Mouse (Mus musculus): ENCODE data around the gene Apip. TPM values are rescaled to one million over a fixed set of nuclear protein-coding genes. Genes with fewer than 3 reads are reported as not detected.

The Apip gene
- polyA plus RNA-seq, 1 experiment from 2014 or later: 65.4 TPM

DNA sequence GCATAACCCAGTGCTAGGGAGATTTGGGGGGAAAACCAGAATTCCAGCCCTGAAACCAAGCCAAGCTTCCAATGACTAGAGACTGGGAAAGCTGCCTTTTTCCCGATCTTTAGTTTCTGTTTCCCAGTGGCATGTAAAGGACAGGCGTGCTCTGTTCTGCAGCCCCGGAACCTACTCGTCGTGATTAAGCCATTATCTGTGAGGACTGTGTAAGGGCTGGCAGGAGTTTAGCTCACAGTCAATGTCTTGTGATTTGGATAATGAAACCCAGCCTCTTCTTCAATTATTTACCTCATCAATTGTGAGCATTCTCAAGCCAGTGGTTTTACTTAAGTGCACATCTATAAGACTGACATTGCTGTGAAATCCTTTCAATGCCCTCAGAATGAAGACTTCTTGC, 43.7 kb downstream of the Apip start:
- no peak for DNase-seq (ENCODE audit: low spot score)
- H3K27me3 ChIP-seq (ENCODE audit: insufficient read depth, poor library complexity, severe bottlenecking): no peaks in the 10 kb centered on the region
- no peak overlapping the region for H3K4me3 ChIP-seq
- 0 out of 2 replicates have a peak, but pooled peaks cover under 1% of the 10 kb centered on the region for H3K4me1 ChIP-seq
- 67% methylated on average over 5 of the region's 5 CpGs for WGBS
- no peaks in the 10 kb centered on the region for H3K36me3 ChIP-seq
- no peak overlapping the region for H3K27ac ChIP-seq
- H3K9me3 ChIP-seq: no peaks in the 10 kb centered on the region

DNA sequence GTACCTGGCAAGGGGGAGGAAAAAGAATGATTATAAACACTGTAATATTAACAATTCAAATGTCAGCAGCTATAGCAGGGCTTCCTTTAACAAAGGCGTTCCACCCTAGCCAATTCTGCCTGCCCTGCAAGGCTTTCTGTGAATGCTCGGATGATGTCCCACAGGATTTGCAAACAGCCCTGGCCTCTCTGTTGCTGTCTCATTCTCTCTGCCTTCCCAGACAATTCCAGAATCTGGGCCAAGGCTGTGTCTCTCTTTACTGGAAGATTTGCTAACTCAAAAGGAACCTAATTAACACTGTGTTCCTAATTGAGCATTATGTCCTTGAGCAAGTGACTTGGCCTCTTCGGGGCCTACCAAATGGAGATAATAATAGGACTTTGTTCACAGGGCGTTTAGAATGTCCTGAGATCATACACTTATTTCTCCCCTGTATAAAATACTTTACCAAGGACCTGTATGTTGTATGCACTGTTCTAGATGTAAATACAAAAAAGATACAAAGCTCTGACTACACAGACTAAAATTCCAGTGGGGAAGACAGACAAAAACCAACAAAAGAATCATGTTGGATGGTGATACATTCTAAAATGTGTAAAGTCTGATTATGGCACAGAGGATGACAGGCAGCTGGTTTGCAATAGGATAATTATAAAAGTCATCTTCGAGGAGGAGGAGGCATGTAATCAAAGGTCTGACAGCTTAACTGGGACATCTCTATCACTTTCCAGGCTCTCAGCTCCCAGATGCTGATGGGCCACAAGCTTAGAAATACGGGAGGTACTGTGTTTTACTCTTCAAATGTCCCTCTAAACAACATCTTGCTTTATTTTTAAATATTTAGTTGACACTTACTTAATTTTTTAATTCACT, 45.1 kb downstream of the Apip start:
- Histone ChIP-seq H3K27me3 (ENCODE audit: insufficient read depth, poor library complexity, severe bottlenecking) (no peaks in the 10 kb centered on the region), H3K4me3 (no peak overlapping the region), H3K36me3 (no peaks in the 10 kb centered on the region), H3K4me1 (no peaks in the 10 kb centered on the region), H3K9me3 (no peaks in the 10 kb centered on the region), H3K27ac (no peak overlapping the region)
- no peak for DNase-seq (ENCODE audit: low spot score)
- 72% methylated on average over 6 of the region's 6 CpGs for WGBS

DNA sequence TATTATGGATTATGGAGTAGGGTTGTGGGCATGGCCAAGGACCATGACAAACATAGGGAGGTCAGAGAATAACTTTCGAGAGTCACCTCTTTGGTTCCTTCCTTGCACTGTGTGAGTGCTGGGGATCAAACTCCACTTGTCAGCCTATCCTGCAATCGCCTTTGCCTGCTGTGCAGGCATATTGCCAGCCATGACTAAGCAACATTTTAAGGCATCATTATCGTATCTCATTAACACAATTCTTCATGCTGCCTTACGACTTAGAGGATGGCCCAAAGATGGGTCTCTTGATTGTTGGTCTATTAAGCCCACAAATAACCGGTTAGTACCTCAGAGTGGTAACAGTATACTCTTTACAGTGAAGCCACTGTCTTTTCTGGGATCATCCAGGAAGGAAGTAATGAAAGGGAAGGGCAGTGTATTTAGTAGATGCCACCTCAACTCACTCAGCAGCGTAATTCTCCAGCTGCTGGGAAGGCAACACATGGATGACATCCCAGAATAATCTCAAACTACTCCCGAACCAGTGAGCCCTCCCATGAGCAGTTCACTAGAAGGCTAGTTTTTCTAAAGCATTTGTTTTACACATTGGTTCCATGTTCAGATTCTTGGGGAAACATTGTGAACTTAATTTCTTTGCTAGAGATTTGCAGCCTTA, 45.9 kb downstream of the Apip start:
- no peak for DNase-seq (ENCODE audit: low spot score)
- whole genome bisulfite sequencing: 79% methylated on average over 7 of the region's 7 CpGs
- H3K27ac ChIP-seq: no peak overlapping the region
- no peaks in the 10 kb centered on the region for H3K27me3 ChIP-seq (ENCODE audit: insufficient read depth, poor library complexity, severe bottlenecking)
- H3K4me3 ChIP-seq: no peak overlapping the region
- no peaks in the 10 kb centered on the region for H3K4me1 ChIP-seq
- no peaks in the 10 kb centered on the region for H3K9me3 ChIP-seq
- H3K36me3 ChIP-seq: no peaks in the 10 kb centered on the region

DNA sequence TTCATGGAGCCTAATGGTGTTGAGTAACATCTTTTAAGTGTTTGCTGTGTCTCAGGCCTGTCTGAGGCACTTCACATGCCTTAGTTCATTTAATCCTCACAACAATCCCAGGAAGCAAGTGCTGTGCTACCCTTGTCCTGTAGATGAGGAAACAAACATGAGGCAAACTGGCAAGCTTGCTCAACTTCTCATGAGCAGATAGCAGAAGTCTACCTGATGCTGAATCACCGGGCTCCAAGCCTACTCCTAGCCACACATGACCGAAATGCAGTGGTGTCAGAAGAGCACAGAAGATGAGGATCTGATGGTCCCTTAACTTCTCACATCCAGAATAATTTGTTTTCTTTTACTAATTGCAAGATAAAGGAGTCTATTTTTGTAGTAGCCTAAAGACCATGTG, 56.2 kb downstream of the Apip start:
- Histone ChIP-seq H3K36me3 (no peaks in the 10 kb centered on the region), H3K27ac (no peak overlapping the region), H3K4me1 (no peaks in the 10 kb centered on the region), H3K9me3 (no peaks in the 10 kb centered on the region), H3K4me3 (no peak overlapping the region), H3K27me3 (ENCODE audit: insufficient read depth, poor library complexity, severe bottlenecking) (no peaks in the 10 kb centered on the region)
- 80% methylated on average over 2 of the region's 2 CpGs for WGBS
- DNase-seq (ENCODE audit: low spot score): no peak

DNA sequence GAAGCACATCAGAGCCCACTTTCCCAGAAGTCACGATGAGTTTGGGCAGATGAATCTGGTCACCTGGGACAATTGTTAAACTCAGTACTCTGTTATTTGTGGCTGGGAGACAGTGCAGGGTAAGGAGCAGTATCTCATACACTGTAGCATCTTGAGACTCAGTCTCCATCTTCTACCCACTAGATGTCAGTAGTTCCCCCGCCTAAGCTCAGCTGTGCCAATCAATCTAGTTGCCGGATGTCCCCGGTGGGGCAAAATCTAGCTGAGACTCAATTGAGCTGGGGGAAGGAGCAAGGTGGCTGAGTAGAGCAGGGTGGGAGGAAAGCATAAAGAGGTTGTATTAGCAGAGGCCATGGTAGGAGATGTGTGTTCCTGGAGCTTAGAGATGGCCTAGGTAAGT, 57.7 kb downstream of the Apip start:
- no peak overlapping the region for H3K4me3 ChIP-seq
- H3K9me3 ChIP-seq: no peaks in the 10 kb centered on the region
- H3K36me3 ChIP-seq: no peaks in the 10 kb centered on the region
- no peaks in the 10 kb centered on the region for H3K4me1 ChIP-seq
- 21% methylated on average over 4 of the region's 4 CpGs for WGBS
- no peak overlapping the region for H3K27ac ChIP-seq
- no peak for DNase-seq (ENCODE audit: low spot score)
- H3K27me3 ChIP-seq (ENCODE audit: insufficient read depth, poor library complexity, severe bottlenecking): no peaks in the 10 kb centered on the region

DNA sequence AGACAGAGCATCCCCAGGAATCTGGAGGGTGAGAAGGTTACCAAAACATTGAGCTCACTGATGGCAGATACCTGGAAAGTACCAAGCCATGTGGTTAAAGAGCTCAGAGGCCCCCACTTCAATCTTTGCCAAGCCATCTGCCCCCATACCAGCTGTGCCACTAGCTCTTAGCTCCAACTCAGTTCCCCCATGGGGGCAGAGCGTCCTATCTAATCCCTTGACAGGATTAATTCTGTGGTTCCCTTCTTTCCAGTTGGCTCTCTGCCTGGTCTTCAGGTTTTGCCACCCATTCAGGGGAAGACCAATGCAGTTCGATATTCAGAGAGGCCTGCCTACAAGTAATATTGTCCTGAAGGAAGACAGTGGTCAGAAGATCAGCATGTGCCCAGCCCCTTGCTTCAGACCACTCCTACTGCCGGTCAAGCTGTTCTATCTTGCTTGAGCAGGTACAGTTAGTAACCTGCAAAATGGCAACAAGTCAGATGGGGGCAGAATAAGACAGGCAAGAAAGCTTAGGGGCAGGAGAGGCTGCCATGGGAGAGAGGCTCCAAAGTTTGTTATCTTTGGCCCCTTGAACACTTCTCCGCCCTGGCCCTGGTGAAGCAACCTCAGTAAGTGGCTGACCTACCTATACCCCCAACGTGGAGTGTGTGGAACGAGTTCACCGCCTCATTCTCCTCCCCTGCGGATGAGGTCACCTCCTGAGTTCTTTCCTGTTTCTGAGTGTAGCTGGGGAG, 65.2 kb downstream of the Apip start:
- DNase-seq (ENCODE audit: low spot score): peak; percentile 81
- H3K27ac ChIP-seq: no peak overlapping the region
- H3K4me1 ChIP-seq: peaks cover 11% of the 10 kb centered on the region
- H3K9me3 ChIP-seq: no peaks in the 10 kb centered on the region
- H3K4me3 ChIP-seq: peak overlapping the region; percentile 12; the same call in 1 of the 2 replicates
- no peaks in the 10 kb centered on the region for H3K27me3 ChIP-seq (ENCODE audit: insufficient read depth, poor library complexity, severe bottlenecking)
- H3K36me3 ChIP-seq: no peaks in the 10 kb centered on the region
- WGBS: 31% methylated on average over 8 of the region's 8 CpGs

Other genes with a start within 250 kb of the Apip start
- 13.4 and 22.7 TPM in 2 replicates for gene Cd44, start 172.0 kb upstream of the Apip start, polyA plus RNA-seq (2016; fragmentation: Nextera tagmentation; extraction: Ambion mirVana)
- 47.2 and 55.6 TPM in 2 replicates for gene Pdhx, start 162 bp upstream of the Apip start, polyA plus RNA-seq (2016; fragmentation: Nextera tagmentation; extraction: Ambion mirVana)
- gene Ehf, start 229.6 kb downstream of the Apip start, polyA plus RNA-seq (2016; fragmentation: Nextera tagmentation; extraction: Ambion mirVana): not detected in 2 replicates

All from heart, embryonic 10.5 days (tissue).